Mouse (Mus musculus) lung, postnatal 4 days (tissue): Measurements from ENCODE around the gene Rpl36-ps4.
A peak's percentile ranks its signal among the peaks of the same experiment; 100 is the strongest.
"Not testable (repeated sequence)": the region's sequence is repeated elsewhere in the genome, so short reads cannot be mapped to it uniquely, and the experiment has no call there.

Experiments used
- DNase-seq, 2 experiments: peaks; one replicate each; pipeline ENCODE4 v3.0.0; 2021

Rpl36-ps4 gene

DNA sequence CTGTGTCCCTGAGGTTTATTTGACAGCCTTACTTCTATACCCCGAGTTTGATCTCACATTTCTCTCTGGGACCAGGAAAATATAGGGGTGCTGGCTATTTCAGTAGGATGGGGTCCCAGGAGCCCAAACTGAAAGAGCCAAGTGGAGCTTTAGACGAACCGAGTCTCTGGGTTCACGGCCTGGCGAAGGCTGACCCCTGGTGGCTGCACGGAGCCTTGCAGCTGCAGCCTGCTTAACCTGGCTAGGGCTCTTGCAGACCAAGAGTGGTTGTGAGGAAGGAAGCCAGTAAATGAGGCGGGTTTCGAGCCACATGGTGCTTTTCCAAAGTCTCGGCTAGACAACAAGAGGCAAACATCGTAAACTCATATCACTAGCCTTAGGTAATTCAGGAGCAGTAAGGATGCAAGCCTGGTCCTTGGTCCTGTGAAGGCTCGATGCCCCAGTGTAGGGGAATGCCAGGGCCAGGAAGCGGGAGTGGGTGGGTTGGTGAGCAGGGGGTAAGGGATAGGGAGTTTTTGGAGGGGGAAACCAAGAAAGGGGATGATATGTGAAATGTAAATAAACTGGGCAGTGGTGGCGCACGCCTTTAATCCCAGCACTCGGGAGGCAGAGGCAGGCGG lies 28.3 kb downstream of the Rpl36-ps4 start:
- DNase-seq = peak; percentile 68 to 80

DNA sequence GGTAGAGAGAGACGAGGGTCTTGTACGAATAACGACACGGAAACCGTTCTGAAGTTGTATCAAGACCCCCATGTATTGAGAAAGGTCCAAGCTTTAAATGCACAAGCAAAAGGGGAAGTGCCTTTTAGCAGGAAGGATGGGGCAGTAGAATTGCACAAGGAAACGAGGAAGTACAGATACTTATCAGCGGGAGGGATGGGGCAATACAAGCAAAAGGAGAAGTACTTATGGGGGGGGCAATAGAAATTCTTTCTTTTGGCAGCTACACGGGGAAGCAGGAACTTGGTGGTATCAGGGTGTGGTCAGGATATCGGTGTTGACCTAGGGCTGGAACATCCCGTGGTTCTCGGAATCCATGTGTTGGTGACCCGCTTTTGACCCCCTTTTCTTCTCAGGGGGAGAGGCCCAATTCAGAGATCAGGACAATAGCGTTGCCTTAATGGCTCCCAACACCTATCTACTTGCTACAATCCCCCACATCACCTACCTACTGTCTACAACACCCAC lies 33.9 kb downstream of the Rpl36-ps4 start:
- not testable (repeated sequence) for DNase-seq

DNA sequence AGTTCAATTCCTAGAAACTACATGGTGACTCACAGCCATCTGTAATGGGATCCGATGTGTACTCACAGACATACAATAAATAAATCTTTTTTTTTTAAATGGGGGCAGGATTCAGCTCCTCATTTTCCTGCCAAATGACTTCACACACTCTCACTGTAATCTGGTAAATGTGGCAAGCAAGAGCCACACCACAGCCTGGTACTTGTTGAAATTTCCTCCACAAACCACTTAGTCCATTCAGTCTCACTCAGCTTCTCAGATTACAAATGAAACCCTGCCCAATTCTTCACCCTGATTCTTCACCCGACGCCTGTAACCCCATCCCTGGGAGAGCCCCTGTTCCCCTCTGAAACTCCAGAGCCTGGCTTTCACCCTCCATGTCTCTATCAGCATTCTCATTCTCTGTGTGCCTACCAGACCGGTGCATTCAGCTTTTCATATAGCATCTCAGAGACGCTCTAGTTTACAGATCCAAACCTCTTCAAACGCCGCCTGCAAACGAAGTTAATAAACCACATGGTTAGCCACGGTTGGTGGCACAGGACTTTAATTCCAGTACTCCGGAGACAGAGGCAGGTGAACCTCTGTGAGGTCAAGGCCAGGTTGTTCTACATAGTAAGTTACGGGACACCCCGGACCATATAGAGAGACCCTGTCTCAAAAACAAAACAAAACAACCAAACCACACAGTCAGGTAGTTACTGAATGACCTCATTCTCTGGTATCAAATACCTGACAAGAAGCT lies 36.5 kb downstream of the Rpl36-ps4 start:
- DNase-seq = no peak

DNA sequence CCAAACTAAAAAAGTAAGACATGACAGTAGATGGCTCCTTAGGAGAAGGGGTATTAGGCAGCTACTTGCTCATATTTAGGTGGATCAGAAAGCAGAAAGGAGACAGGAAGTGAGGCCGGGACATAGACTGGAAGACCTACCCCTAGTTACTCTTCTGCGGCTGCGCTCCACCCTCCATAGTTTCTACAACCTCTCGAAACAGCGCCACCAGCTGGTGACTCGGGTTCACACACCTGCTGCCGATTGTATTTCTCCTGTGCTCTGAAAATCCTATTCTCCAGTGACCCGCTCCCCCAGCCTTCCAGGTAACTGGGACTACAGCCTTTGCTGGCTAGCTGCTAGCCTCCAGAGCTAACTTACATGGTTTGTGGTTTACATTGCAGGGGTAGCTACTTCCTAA lies 37.5 kb downstream of the Rpl36-ps4 start:
- DNase-seq = no peak

DNA sequence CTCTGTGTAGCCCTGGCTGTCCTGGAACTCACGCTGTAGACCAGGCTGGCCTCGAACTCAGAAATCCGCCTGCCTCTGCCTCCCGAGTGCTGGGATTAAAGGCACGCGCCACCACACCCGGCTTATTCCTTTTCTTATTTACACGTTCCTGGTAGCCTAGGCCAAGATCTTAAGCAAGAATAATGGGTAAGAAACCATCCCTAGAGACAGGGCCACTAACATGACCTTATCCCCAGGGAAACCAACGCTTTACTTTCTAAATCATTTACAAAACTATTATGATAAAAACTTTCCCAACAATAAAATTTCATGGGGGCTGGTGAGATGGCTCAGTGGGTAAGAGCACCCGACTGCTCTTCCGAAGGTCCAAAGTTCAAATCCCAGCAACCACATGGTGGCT lies 38.6 kb downstream of the Rpl36-ps4 start:
- DNase-seq = not testable (repeated sequence)

DNA sequence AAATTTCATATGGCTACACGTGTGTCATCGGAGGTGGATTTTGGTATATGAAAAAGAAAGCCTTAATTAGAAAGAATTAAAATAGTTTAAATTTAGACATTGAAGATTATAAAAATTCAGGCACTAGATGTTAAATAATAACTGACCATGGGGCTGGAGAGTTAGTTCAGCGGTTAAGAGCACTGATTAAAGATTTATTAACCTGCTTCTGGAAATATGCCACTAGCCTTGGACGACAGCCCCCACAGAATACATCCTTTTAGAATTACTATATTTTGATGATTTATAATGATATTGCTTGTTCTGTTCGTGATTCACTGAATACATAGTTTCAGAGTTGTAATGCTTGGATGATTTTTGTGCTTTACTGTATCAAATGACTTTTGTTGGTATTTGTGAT lies 39.2 kb downstream of the Rpl36-ps4 start:
- not testable (repeated sequence) for DNase-seq

DNA sequence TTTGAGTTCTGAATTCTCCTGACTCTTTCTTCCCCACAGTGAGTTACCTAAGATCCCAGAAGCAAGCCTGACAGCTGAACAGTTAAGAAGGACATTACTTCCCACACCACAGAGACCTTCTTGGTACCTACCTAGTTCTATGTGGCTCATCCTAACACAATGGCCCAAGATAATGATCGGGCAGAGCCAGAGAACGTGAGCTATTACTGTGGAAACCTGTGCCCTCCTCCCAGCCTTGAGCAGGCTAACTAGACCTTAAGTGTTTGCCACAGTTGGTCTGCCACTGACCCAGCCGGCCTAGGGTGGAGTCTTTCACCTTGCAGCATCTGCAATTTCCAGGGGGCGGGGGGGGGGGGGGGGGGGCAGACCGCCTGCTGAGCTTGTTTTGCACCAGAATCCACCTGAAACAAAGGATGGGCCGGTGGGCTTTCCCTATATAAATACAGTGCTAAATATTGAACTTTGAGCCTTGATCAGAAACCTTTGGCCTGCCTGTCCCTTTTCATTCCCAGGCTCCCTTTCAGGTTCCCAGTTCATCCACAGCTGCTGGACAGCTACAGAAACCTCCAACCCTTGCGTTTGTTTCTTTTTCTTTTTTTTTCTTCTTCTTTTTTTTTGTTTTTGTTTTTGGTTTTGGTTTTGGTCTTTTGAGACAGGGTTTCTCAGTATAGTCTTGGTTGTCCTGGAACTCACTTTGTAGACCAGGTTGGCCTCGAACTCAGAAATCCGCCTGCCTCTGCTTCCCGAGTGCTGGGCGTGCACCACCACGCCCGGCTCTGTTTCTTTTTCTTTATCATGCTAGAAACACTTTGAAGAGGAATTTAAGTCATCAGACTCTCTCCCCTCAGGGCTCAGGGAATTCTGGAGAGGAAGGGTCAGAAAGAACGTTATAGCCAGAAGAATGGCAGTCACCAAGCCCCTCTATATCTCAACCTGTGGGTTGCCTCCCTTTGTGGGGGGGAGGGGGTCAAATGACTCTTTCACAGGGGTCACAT lies 42.6 kb downstream of the Rpl36-ps4 start:
- no peak for DNase-seq

DNA sequence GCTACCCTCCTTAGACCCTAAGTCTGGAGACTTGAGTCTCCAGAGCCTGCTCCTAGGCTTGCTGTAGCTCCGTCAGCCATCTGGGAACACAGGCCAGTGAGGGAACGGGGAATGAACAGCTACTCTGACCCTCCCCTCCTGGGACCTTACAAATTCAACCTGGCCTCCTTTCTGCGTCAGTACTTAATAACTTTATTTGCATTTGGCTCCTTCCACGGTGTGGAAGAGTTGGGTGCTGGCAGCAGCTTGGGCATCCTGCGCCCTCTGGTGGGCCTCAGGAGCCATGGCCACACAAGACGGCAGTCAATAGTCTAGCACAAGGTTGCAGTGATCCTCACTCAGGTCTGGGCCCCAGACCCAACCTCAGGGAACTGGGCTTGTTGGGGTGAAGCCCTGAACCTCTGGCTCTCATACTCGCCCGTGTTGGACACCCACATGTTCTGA lies 47.7 kb downstream of the Rpl36-ps4 start:
- peak in 1 of 2 experiments; percentile 11 for DNase-seq
